Mouse (Mus musculus) lung, embryonic 16.5 days (tissue): ENCODE results near the gene Fam124a. TPM values are rescaled to one million over a fixed set of nuclear protein-coding genes. Genes with fewer than 3 reads are reported as not detected.

Experiments
- ATAC-seq: fragments of 200-750 bp; cut with Nextera tagmentation; 2 replicates; pipeline ENCODE4 v1.8.0; 2017; ENCODE audit warnings: low read depth, mild to moderate bottlenecking, moderate library complexity
- H3K27ac ChIP-seq: fragments of 300-500 bp; sonication (generic); 2 replicates; pipeline ENCODE4 v1.5.1; 2014; ENCODE audit warnings: mild to moderate bottlenecking, control low read depth, low read length
- H3K27me3 ChIP-seq: fragments of 300-500 bp; sonication (generic); 2 replicates; pipeline ENCODE4 v1.6.1; 2014; ENCODE audit warnings: low read depth, low read length, mixed read lengths; ENCODE audit not compliant: control insufficient read depth, insufficient read depth
- H3K36me3 ChIP-seq: fragments of 300-500 bp; sonication (generic); 2 replicates; pipeline ENCODE4 v1.6.1; 2014; ENCODE audit warnings: low read length; ENCODE audit not compliant: control insufficient read depth, insufficient read depth
- H3K4me1 ChIP-seq: fragments of 300-500 bp; sonication (generic); replicated peaks from 2 replicates; pipeline ENCODE4 v1.6.1; 2014; ENCODE audit warnings: low read length, mixed read lengths; ENCODE audit not compliant: control insufficient read depth, insufficient read depth
- H3K4me2 ChIP-seq: fragments of 300-500 bp; sonication (generic); 2 replicates; pipeline ENCODE4 v1.6.1; 2014; ENCODE audit warnings: low read depth, low read length, control low read depth
- H3K4me3 ChIP-seq: fragments of 300-500 bp; sonication (generic); 2 replicates; pipeline ENCODE4 v1.5.1; 2014; ENCODE audit warnings: mild to moderate bottlenecking, low read length, control low read depth
- H3K9ac ChIP-seq: fragments of 300-500 bp; sonication (generic); 2 replicates; pipeline ENCODE4 v1.6.1; 2014; ENCODE audit warnings: low read length, control low read depth
- H3K9me3 ChIP-seq: fragments of 300-500 bp; sonication (generic); 2 replicates; pipeline ENCODE4 v1.6.1; 2016; ENCODE audit warnings: low read length; ENCODE audit not compliant: control insufficient read depth
- WGBS: fragments of 180-500 bp; shearing (Covaris S2); extraction: QIAGEN DNeasy Blood & Tissue Kit; methylation state at CpG from one replicate; pipeline ENCODE4 v1.1.7; 2014; 5-methylcytosine and 5-hydroxymethylcytosine counted together
- polyA plus RNA-seq: library from polyadenylated mRNA; unstranded; fragments of >200 nt; fragmentation: Nextera tagmentation; extraction: Ambion mirVana; gene quantifications from 2 replicates; pipeline ENCODE4 v1.2.1, GENCODE M21; 2015

Fam124a gene
- polyA plus RNA-seq, 1 experiment from 2014 or later = 5.9 TPM

GRCm38 (mm10) chr14:62569463-62569862 lies 13.9 kb downstream of the Fam124a start:
- 76% methylated on average over 5 of the region's 5 CpGs for WGBS
- Histone ChIP-seq H3K36me3 (no peaks in the 10 kb centered on the region), H3K27ac (peak overlapping the region; percentile 37), H3K27me3 (no peaks in the 10 kb centered on the region), H3K9me3 (no peaks in the 10 kb centered on the region), H3K4me1 (peaks cover 7% of the 10 kb centered on the region; the same call in 1 of the 2 replicates), H3K4me3 (no peak overlapping the region), H3K9ac (no peak overlapping the region), H3K4me2 (no peak overlapping the region)
- ATAC-seq = no peak

DNA sequence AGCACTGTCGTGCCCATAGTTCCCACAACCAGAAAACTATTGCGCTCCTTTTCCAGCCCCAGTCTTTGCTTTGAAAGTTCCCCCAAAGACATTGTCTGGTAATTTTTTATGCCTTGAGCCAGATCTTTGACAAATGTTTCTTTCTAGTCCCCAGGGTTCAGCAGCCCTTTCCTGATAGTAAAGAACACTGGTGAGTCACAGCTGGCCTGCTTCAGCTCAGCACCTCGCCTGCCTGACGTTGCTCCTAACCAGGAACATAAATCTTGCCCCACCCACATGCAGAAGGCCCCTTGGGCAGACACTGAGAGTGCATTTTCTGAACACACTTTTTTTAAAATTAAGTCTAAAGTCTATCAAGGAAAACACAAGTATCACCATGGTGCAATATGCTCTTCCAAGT lies 14.8 kb downstream of the Fam124a start:
- peak overlapping the region; percentile 40 for H3K27ac ChIP-seq
- 34% methylated on average over 4 of the region's 4 CpGs for WGBS

DNA sequence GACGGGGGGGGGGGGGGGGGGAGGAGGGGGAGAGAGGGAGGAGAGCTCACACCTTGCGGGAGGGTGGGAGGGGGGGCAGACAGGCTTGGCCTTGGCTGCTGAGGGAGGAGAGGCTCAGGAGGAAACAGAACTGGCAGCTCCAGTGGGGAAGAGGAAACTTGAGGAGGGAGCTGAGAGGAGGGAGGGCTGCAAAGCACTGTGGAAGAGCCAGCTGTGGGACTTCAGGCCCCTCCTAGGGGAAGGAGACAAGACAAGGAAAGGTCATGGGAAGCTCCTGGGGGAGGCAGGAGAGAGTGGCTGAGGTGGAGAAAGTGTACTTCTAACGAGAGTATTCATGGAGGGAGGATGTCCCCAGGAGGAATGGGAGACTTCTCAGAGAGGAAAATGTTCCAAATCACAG lies 17.9 kb downstream of the Fam124a start:
- H3K36me3 ChIP-seq = no peaks in the 10 kb centered on the region
- 0% methylated on average over 2 of the region's 3 CpGs for WGBS
- H3K27ac ChIP-seq = no peak overlapping the region
- peak overlapping the region; percentile 20; the same call in 1 of the 2 replicates for H3K4me2 ChIP-seq
- H3K27me3 ChIP-seq = no peaks in the 10 kb centered on the region
- no peak overlapping the region for H3K4me3 ChIP-seq
- peaks cover 7% of the 10 kb centered on the region; the same call in 1 of the 2 replicates for H3K4me1 ChIP-seq
- peak; percentile 47 for ATAC-seq
- no peak overlapping the region for H3K9ac ChIP-seq
- H3K9me3 ChIP-seq = no peaks in the 10 kb centered on the region

More for the DNA sequence above, 14.8 kb downstream of the Fam124a start:
- Histone ChIP-seq H3K9me3 (no peaks in the 10 kb centered on the region), H3K4me2 (no peak overlapping the region), H3K4me1 (peaks cover 7% of the 10 kb centered on the region; the same call in 1 of the 2 replicates), H3K27me3 (no peaks in the 10 kb centered on the region), H3K36me3 (no peaks in the 10 kb centered on the region), H3K4me3 (no peak overlapping the region), H3K9ac (no peak overlapping the region)
- peak; percentile 96 for ATAC-seq

GRCm38 (mm10) chr14:62574906-62575305 lies 19.4 kb downstream of the Fam124a start:
- Histone ChIP-seq H3K9ac (no peak overlapping the region), H3K27me3 (no peaks in the 10 kb centered on the region), H3K4me3 (no peak overlapping the region), H3K36me3 (no peaks in the 10 kb centered on the region), H3K4me1 (peaks cover 6% of the 10 kb centered on the region; the same call in 1 of the 2 replicates), H3K27ac (no peak overlapping the region), H3K4me2 (no peak overlapping the region), H3K9me3 (no peaks in the 10 kb centered on the region)
- WGBS = 64% methylated on average over 6 of the region's 6 CpGs
- ATAC-seq = no peak

- Histone ChIP-seq H3K27ac (no peak overlapping the region), H3K36me3 (no peaks in the 10 kb centered on the region), H3K4me1 (peaks cover 6% of the 10 kb centered on the region; the same call in 1 of the 2 replicates), H3K9ac (no peak overlapping the region), H3K27me3 (no peaks in the 10 kb centered on the region), H3K9me3 (no peaks in the 10 kb centered on the region), H3K4me2 (no peak overlapping the region), H3K4me3 (no peak overlapping the region)
- no peak for ATAC-seq
- 80% methylated on average over 8 of the region's 8 CpGs for WGBS
These were observed 20.3 kb downstream of the Fam124a start for GRCm38 (mm10) chr14:62575862-62576261.

DNA sequence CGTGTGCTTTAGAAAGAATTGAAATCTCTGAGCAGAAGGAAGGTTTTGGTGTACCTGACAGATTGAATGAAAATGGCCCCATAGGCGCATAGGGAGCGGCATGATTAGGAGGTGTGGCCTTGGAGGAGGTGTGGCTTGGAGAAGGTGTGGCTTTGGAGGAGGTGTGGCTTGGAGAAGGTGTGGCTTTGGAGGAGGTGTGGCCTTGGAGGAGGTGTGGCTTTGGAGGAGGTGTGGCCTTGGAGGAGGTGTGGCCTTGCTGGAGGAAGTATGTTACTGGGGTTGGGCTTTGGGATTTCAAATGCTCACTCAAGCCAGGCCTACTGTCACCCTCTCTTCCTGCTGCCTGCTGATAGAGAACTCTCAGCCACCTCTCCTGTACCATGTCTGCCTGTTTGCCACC lies 25.4 kb downstream of the Fam124a start:
- 90% methylated on average over 3 of the region's 3 CpGs for WGBS
- ATAC-seq = no peak
- Histone ChIP-seq H3K9ac (no peak overlapping the region), H3K27me3 (no peaks in the 10 kb centered on the region), H3K27ac (no peak overlapping the region), H3K4me3 (no peak overlapping the region), H3K4me1 (peaks cover 5% of the 10 kb centered on the region), H3K36me3 (no peaks in the 10 kb centered on the region), H3K9me3 (no peaks in the 10 kb centered on the region), H3K4me2 (no peak overlapping the region)

DNA sequence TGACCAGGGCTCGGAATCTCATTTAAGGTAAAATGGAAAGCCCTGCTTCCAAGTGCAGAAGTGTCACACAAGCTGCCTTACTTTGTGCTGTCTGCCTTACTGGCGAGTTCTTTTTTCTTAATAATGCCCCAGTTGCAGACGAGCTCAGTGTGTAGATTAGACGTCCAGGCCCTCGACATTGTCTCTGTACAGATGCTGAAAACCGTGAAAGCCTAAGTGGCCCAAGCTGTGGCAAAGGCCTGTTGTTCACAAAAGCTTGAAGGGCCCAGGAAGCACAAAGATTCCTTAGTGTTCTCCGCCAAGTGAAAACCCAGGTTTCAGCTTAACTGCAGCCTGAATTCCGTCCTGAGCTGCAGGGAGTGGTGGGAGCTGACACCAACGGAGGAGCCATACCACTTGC lies 26.2 kb downstream of the Fam124a start:
- Histone ChIP-seq H3K27me3 (no peaks in the 10 kb centered on the region), H3K9me3 (no peaks in the 10 kb centered on the region), H3K27ac (no peak overlapping the region), H3K36me3 (no peaks in the 10 kb centered on the region), H3K4me3 (no peak overlapping the region), H3K4me2 (no peak overlapping the region), H3K9ac (no peak overlapping the region), H3K4me1 (peaks cover 5% of the 10 kb centered on the region)
- 73% methylated on average over 9 of the region's 9 CpGs for WGBS
- ATAC-seq = no peak

DNA sequence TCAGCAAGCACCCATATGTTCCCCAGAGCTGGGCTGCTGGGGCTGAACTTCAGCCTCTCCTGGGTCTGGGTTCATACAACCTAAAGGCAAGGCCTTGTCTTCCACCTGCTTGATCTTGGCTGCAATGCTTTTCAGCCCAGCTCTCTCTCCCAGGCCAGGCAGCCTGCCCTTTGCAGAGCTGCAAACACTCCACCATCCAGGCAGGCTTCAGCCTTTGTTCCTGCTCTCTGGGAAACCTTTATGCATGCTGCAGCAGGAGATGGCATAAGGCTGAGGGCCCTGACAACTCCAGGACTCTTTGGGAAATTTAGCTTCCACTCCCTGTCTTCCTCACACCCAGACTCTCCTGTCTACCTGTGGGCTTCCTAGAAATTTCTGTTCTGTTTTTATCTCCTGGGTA lies 29.1 kb downstream of the Fam124a start:
- no peak for ATAC-seq
- Histone ChIP-seq H3K36me3 (no peaks in the 10 kb centered on the region), H3K4me2 (no peak overlapping the region), H3K9ac (no peak overlapping the region; the same call in 1 of the 2 replicates), H3K27ac (no peak overlapping the region; the same call in 1 of the 2 replicates), H3K4me3 (no peak overlapping the region), H3K9me3 (no peaks in the 10 kb centered on the region), H3K4me1 (peaks cover 5% of the 10 kb centered on the region), H3K27me3 (no peaks in the 10 kb centered on the region)

- Histone ChIP-seq H3K9ac (no peak overlapping the region), H3K36me3 (no peaks in the 10 kb centered on the region), H3K27me3 (no peaks in the 10 kb centered on the region), H3K9me3 (no peaks in the 10 kb centered on the region), H3K4me2 (no peak overlapping the region), H3K4me3 (no peak overlapping the region), H3K27ac (no peak overlapping the region), H3K4me1 (peaks cover 5% of the 10 kb centered on the region)
- 26% methylated on average over 3 of the region's 3 CpGs for WGBS
- no peak for ATAC-seq
These were observed 29.8 kb downstream of the Fam124a start for GRCm38 (mm10) chr14:62585338-62585737.

- Histone ChIP-seq H3K4me1 (no peaks in the 10 kb centered on the region), H3K9ac (no peak overlapping the region), H3K27ac (no peak overlapping the region), H3K4me3 (no peak overlapping the region), H3K4me2 (no peak overlapping the region), H3K27me3 (no peaks in the 10 kb centered on the region), H3K36me3 (no peaks in the 10 kb centered on the region), H3K9me3 (no peaks in the 10 kb centered on the region)
- ATAC-seq = no peak
- WGBS = 74% methylated on average over 6 of the region's 6 CpGs
These were observed 44.6 kb downstream of the Fam124a start for GRCm38 (mm10) chr14:62600109-62600522.
